In the genomic region with DNA sequence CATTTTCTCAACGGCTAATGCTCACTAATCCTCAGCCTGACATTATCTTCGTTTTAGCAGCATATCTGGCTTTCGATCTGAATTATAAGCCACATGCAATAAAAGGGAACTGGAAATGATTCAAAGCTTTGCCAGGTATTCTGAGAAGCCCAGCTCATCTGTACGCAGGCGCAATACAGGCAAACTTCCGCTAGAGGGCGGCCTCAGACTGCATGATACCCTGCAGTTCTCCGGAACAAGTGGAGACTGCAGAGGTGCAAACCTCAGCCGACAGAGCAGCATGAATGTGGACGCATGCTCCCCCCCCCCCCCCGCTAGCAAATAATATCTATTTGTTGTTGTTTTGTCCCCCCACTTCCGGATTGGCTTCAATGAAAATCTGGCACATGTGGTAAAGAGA, we compare ENCODE assay signal across 7 mouse cellular contexts.
A peak's percentile ranks its signal among the peaks of the same experiment; 100 is the strongest.
DNase-seq lines count a peak whose midpoint lies in the region; ATAC-seq and TF ChIP-seq lines count a peak whose summit lies in the region.

No protein-coding gene starts in this region.

- peak; percentile 96 for TF ChIP-seq CTCF in intestine, postnatal 0 days (IDR thresholded peaks at IDR 0.05; ENCODE audit: low read depth)

- H3K27me3 ChIP-seq in embryonic facial prominence, embryonic 10.5 days (replicated peaks; ENCODE audit: low read depth, poor library complexity, severe bottlenecking), result 0 out of 2 replicates have a peak, but pooled peaks cover 3% of the 10 kb centered on the region
- H3K27me3 ChIP-seq in intestine, postnatal 0 days (replicated peaks; ENCODE audit: control insufficient read depth, insufficient read depth, low read length), result no peaks in the 10 kb centered on the region
- peaks cover 51% of the 10 kb centered on the region for H3K27me3 ChIP-seq in midbrain, embryonic 12.5 days

- intact Hi-C loops in left cerebral cortex, postnatal 36 days (cut with DNase I), result loop anchor here (2.0 to 10.0 kb wide), 3 partner anchors 132 to 582 kb away; no protein-coding TSS in a partner anchor

- no peak overlapping the region for H3K27ac ChIP-seq in embryonic facial prominence, embryonic 10.5 days (replicated peaks)
- no peak overlapping the region for H3K27ac ChIP-seq in intestine, postnatal 0 days (ENCODE audit: low read depth, low read length)
- no peak overlapping the region for H3K27ac ChIP-seq in midbrain, embryonic 12.5 days (replicated peaks)

- H3K9ac ChIP-seq in intestine, postnatal 0 days (ENCODE audit: low read depth, low read length), result no peak overlapping the region
- H3K9ac ChIP-seq in midbrain, embryonic 12.5 days (replicated peaks), result peak overlapping the region; percentile 20; the same call in 1 of the 2 replicates

- no peaks in the 10 kb centered on the region for H3K9me3 ChIP-seq in embryonic facial prominence, embryonic 10.5 days
- no peaks in the 10 kb centered on the region for H3K9me3 ChIP-seq in intestine, postnatal 0 days (ENCODE audit: control insufficient read depth)
- no peaks in the 10 kb centered on the region for H3K9me3 ChIP-seq in midbrain, embryonic 12.5 days

- peaks cover 14% of the 10 kb centered on the region for H3K4me1 ChIP-seq in embryonic facial prominence, embryonic 10.5 days
- H3K4me1 ChIP-seq in intestine, postnatal 0 days (replicated peaks; ENCODE audit: control insufficient read depth, insufficient read depth, low read length), result no peaks in the 10 kb centered on the region
- peaks cover 7% of the 10 kb centered on the region for H3K4me1 ChIP-seq in midbrain, embryonic 12.5 days

- peak; percentile 63; the same call in 1 of the 2 replicates for ATAC-seq in intestine, postnatal 0 days
- ATAC-seq in midbrain, embryonic 12.5 days (ENCODE audit: low FRiP score, low read depth), result peak; percentile 65

- WGBS in embryonic facial prominence, embryonic 10.5 days, result 6% methylated on average over 12 of the region's 12 CpGs
- WGBS in intestine, postnatal 0 days, result 0% methylated on average over 12 of the region's 12 CpGs
- WGBS in midbrain, embryonic 12.5 days, result 3% methylated on average over 12 of the region's 12 CpGs

- peak; percentile 86 for DNase-seq in adrenal gland, postnatal 14 days
- peak; percentile 89 for DNase-seq in embryonic facial prominence, embryonic 10.5 days (ENCODE audit: low spot score)
- peak; percentile 41 for DNase-seq in gonadal fat pad, adult 2 months (ENCODE audit: low read depth)
- peak; percentile 78 to 84 for DNase-seq in left cerebral cortex, postnatal 36 days (ENCODE audit: low spot score in 2 of 2)
- DNase-seq in skeletal muscle tissue, adult 2 months (ENCODE audit: low read depth, low spot score), result peak; percentile 75

- H3K4me2 ChIP-seq in intestine, postnatal 0 days (replicated peaks; ENCODE audit: low read depth), result peak overlapping the region; percentile 47
- H3K4me2 ChIP-seq in midbrain, embryonic 12.5 days (replicated peaks), result peak overlapping the region; percentile 47

- no peaks in the 10 kb centered on the region for H3K36me3 ChIP-seq in embryonic facial prominence, embryonic 10.5 days (replicated peaks)
- H3K36me3 ChIP-seq in intestine, postnatal 0 days (ENCODE audit: control insufficient read depth, insufficient read depth), result no peaks in the 10 kb centered on the region
- no peaks in the 10 kb centered on the region for H3K36me3 ChIP-seq in midbrain, embryonic 12.5 days

- peak overlapping the region; percentile 34 for H3K4me3 ChIP-seq in embryonic facial prominence, embryonic 10.5 days
- peak overlapping the region; percentile 13; the same call in 1 of the 2 replicates for H3K4me3 ChIP-seq in intestine, postnatal 0 days (ENCODE audit: low read depth, low read length)
- peak overlapping the region; percentile 5; the same call in 1 of the 2 replicates for H3K4me3 ChIP-seq in midbrain, embryonic 12.5 days
